Mouse (Mus musculus): Measurements from ENCODE around the gene Ripk3. TPM values are rescaled to one million over a fixed set of nuclear protein-coding genes. Genes with fewer than 3 reads are reported as not detected.
"Not testable (repeated sequence)": the region's sequence is repeated elsewhere in the genome, so short reads cannot be mapped to it uniquely, and the experiment has no call there.

Ripk3 gene
- total RNA-seq, 2 experiments from 2014 or later: 0.59 to 0.67 TPM

- intact Hi-C loops (cut with DNase I): no loop called here
- DNase-seq: peak; percentile 40 to 54
Observed at GRCm38 (mm10) chr14:55767519-55768414, 20.9 kb downstream of the Ripk3 start.

DNA sequence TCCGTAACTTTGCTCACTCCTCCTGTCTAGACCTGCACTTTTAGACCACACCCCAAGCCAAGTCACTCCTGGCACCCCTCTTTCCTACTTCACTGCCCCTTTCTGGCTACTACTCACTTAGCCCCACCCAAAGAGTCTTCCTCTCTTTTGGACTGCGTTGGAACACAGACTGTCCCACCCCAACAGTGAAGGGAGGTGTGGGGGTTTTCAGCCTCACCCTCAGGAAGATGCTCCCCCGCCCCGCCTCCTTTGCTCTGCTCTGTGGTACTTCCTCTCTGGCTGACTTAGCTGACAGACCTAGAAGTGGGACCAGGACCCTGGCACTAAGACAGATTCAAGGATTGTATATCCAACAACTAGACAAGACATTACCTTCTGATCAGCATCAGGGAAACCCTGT is 23.0 kb downstream of the Ripk3 start, which contains the start of gene Ltb4r1:
Gene Ltb4r1 (plus strand): TSS at position 267 of the 400 bp plus-strand sequence.
- intact Hi-C loops (cut with DNase I): no loop called here
- no peak for DNase-seq

GRCm38 (mm10) chr14:55763166-55763565 is 25.5 kb downstream of the Ripk3 start:
- intact Hi-C loops (cut with DNase I): no loop called here
- no peak for DNase-seq

DNA sequence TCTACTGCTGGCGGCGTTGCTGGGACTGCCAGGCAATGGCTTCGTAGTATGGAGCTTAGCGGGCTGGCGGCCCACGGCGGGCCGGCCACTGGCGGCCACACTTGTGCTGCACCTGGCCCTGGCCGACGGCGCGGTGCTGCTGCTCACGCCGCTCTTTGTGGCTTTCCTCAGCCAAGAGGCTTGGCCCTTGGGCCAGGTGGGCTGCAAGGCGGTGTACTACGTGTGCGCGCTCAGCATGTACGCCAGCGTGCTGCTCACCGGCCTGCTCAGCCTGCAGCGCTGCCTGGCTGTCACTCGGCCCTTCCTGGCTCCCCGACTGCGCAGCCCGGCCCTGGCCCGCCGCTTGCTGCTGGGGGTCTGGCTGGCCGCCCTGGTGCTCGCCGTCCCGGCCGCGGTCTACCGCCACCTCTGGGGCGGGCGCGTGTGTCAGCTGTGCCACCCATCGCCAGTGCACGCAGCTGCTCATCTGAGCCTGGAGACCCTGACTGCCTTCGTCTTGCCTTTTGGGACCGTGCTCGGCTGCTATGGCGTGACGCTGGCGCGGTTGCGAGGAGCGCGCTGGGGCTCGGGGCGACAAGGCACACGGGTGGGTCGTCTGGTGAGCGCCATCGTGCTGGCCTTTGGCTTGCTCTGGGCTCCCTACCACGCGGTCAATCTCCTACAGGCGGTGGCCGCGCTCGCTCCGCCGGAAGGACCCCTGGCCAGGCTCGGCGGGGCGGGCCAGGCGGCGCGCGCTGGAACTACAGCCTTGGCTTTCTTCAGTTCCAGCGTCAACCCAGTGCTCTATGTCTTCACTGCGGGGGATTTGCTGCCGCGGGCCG is 26.5 kb downstream of the Ripk3 start:
- DNase-seq: peak in 1 of 2 experiments; percentile 53
- intact Hi-C loops (cut with DNase I): no loop called here

DNA sequence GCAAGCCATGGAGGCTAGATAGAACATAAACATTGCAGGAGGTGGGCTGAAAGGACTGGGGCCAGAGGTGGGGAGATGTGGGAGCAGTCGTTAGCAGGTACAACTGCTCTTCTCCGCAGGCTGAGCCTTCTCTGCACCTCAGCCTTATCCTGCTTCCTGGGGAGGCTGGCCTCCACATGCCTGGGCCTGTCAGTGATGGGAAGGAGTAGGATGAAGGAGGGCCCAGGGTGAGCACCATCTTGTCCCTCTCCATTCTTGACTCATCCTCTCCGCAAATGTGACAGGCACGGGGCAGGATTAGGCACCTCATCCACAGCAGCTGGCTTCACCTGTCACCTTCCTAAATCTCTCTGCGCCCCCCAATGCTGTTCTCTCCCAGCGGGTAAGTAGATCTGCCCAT is 27.5 kb downstream of the Ripk3 start, which contains the start of gene Ltb4r2:
Gene Ltb4r2 (plus strand): TSS at position 266 of the 400 bp plus-strand sequence.
- no peak for DNase-seq
- intact Hi-C loops (cut with DNase I): no loop called here

DNA sequence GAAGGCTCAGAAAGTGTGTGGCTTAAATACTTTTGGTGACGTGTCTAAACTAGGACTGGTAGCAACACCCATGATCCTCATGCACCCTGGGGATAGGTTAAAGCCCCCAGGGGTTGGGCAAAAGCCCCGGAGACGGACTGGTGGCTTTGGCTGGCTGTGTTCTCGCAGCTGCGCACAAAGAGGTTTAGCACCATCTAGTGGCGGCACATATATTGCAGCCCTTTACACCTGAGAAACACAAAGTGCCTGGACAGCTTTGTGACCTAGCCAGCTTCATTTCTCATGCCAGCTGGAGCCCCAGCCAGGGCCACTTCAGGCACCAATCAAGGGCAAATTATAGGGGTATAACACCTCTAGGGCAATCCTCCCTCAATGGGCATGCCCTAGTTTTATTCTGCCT is 28.5 kb downstream of the Ripk3 start:
- intact Hi-C loops (cut with DNase I): not testable (repeated sequence)
- peak; percentile 67 to 68 for DNase-seq

- intact Hi-C loops (cut with DNase I): loop anchor here (5.0 kb wide), 1 partner anchor 131 kb away; no protein-coding TSS in a partner anchor
- DNase-seq: no peak
Observed at GRCm38 (mm10) chr14:55758363-55758784, 30.3 kb downstream of the Ripk3 start, which contains the start of gene Cideb. Gene Cideb, minus strand, starts transcription at chr14:55758458.

DNA sequence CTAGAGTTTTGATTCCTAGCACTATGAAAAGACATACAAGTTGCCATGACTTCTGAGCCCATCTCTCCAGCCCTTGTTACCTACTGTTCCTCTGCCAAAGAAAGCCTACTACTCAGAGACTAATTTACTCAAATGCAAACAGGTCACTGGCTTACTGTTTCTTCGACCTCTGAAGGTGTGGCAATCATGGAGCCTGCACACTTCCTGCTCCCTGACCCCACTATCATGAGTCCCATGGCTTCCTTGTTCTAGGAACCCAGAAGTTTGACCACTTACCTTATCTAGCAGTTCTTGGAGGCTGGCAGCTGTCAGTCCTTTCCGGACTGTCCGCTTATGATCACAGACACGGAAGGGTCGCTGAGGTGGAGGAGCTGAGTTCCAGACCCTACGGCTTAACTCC is 31.1 kb downstream of the Ripk3 start:
- DNase-seq: no peak
- intact Hi-C loops (cut with DNase I): loop anchor here (5.0 kb wide), 1 partner anchor 130 kb away; no protein-coding TSS in a partner anchor

- intact Hi-C loops (cut with DNase I): no loop called here
- no peak for DNase-seq
Observed at GRCm38 (mm10) chr14:55747051-55747847, 41.4 kb downstream of the Ripk3 start.

- intact Hi-C loops (cut with DNase I): loop anchor here (2.0 kb wide), 1 partner anchor 65 kb away; the partner anchor contains the start of gene Tinf2
- DNase-seq: no peak
Observed at GRCm38 (mm10) chr14:55745861-55746237, 42.8 kb downstream of the Ripk3 start.

DNA sequence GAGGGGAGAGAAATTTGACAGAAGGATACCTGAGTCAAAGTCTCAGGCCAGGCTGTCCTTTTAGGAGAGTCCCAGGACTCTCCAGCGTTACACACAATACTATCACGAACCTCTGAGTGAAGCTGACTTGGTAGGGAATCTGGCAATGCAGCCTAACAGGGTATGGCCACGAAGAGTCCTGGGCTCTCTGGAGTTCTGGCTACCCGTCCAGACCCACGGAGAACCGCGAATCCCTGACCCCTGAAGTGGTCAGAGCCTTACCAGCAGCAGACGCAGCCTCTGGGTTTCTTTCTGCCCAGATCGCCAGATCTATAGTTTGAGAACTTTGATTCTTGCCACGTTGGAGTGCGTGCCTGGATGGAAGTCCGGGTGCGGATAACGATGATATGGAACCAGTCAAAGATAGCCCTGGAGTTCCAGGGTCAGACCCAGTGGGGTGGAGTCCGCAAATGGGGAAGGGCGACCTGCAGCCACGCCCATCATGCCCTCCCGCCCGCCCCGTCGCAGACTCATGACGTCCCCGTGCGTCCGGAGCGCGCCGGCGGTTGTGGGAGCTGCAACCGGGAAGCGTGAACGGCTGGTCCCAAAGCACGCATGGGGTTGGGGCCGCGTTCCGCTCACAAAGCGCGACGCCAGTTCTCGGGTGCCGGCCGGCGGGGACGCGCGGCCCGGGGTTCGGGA is 43.3 kb downstream of the Ripk3 start, which contains the start of the genes Dhrs1 and Nop9:
Gene Dhrs1 (minus strand): TSS at position 511 of the 681 bp plus-strand sequence.
Gene Nop9 (plus strand): TSS at position 514 of the 681 bp plus-strand sequence.
- intact Hi-C loops (cut with DNase I): loop anchor here (2.0 kb wide), 1 partner anchor 65 kb away; the partner anchor contains the start of gene Tinf2
- peak; percentile 80 to 85 for DNase-seq

DNA sequence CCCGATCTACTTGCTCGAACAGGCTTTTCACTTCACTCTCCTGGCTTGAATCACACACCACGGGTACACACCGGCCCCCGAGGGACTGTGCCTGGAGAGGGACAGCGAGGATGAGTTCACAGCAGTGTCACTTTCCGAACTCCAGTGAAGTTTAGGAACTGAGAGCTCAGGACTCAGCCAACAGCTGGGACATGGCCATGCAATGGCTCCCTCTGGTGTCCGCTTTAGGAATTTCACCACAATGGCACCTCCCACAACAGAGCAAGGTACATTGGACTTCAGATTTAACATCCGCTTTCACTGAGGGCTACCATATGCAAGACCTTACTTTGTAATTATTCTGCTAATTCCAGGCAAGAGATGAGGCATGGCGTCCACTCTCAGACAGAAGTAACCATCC is 45.0 kb downstream of the Ripk3 start:
- intact Hi-C loops (cut with DNase I): loop anchor here (2.0 to 5.0 kb wide), 3 partner anchors 63 to 246 kb away; partner anchors contain the start of gene Tinf2
- DNase-seq: peak; percentile 76 to 87

DNA sequence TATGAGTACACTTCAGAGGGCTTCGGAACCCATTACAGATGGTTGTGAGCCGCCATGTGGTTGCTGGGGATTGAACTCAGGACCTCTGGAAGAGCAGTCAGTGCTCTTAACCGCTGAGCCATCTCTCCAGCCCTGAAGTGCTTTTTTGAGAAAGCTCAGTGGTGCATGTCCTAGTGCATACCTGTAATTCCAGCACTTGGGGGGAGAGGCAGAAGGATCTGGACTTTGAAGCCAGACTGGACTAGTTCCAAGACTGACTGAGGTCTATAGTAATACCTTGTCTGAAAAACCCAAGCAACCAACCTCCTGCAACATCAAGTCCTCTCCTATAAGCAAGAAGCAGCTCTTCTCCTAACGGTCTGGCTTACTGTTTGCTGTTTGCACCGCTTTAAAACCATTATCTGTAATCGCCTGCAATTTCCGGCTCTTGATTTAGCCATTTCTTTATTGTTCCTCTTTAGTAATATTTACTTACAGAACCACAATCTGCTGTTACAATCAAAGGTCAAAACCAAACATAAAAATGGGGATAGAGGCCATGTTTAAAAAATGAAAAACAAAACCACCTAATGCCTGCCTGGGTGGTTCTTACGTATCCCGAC is 51.5 kb downstream of the Ripk3 start:
- no peak for DNase-seq
- intact Hi-C loops (cut with DNase I): no loop called here

- intact Hi-C loops (cut with DNase I): no loop called here
- no peak for DNase-seq
Observed at GRCm38 (mm10) chr14:55735758-55736157, 52.9 kb downstream of the Ripk3 start.

- intact Hi-C loops (cut with DNase I): no loop called here
Observed at GRCm38 (mm10) chr14:55735334-55735733, 53.3 kb downstream of the Ripk3 start.

More at GRCm38 (mm10) chr14:55735334-55735733, 53.3 kb downstream of the Ripk3 start:
- DNase-seq: no peak

Data from gastrocnemius, postnatal 36 days (tissue).